Mouse (Mus musculus): ENCODE data around the gene Gm20388.
"Not testable (repeated sequence)": the region's sequence is repeated elsewhere in the genome, so short reads cannot be mapped to it uniquely, and the experiment has no call there.

The Gm20388 gene

GRCm38 (mm10) chr8:120665726-120666455 lies 755.2 kb downstream of the Gm20388 start:
- in situ Hi-C loops (cut with MboI, MseI) = loop anchor here (25.0 kb wide), 1 partner anchor 921 kb away; the partner anchor contains the start of genes Fbxo31 and Map1lc3b

- in situ Hi-C loops (cut with MboI, MseI) = loop anchor here (25.0 kb wide), 1 partner anchor 920 kb away; the partner anchor contains the start of genes Fbxo31 and Map1lc3b
Observed at GRCm38 (mm10) chr8:120666807-120667470, 756.3 kb downstream of the Gm20388 start.

- in situ Hi-C loops (cut with MboI, MseI) = loop anchor here (25.0 kb wide), 1 partner anchor 920 kb away; the partner anchor contains the start of genes Fbxo31 and Map1lc3b
Observed at GRCm38 (mm10) chr8:120667561-120668373, 757.1 kb downstream of the Gm20388 start, which contains the start of the genes Gm27021 and Cox4i1. Gene Gm27021, minus strand, starts transcription at chr8:120668079. Gene Cox4i1, plus strand, starts transcription at chr8:120668222.

GRCm38 (mm10) chr8:120668374-120668905 lies 757.8 kb downstream of the Gm20388 start, which contains the start of gene Emc8:
Gene Emc8, minus strand, starts transcription at chr8:120668573.
- in situ Hi-C loops (cut with MboI, MseI) = loop anchor here (25.0 kb wide), 1 partner anchor 919 kb away; the partner anchor contains the start of genes Fbxo31 and Map1lc3b

GRCm38 (mm10) chr8:120671775-120672174 lies 761.1 kb downstream of the Gm20388 start:
- in situ Hi-C loops (cut with MboI, MseI) = loop anchor here (25.0 kb wide), 1 partner anchor 916 kb away; the partner anchor contains the start of genes Fbxo31 and Map1lc3b

- in situ Hi-C loops (cut with MboI, MseI) = loop anchor here (25.0 kb wide), 1 partner anchor 915 kb away; the partner anchor contains the start of genes Fbxo31 and Map1lc3b
Observed at GRCm38 (mm10) chr8:120672626-120673229, 762.1 kb downstream of the Gm20388 start.

- in situ Hi-C loops (cut with MboI, MseI) = loop anchor here (25.0 kb wide), 1 partner anchor 914 kb away; the partner anchor contains the start of genes Fbxo31 and Map1lc3b
Observed at GRCm38 (mm10) chr8:120673298-120673697, 762.7 kb downstream of the Gm20388 start.

GRCm38 (mm10) chr8:120675718-120676117 lies 765.1 kb downstream of the Gm20388 start:
- in situ Hi-C loops (cut with MboI, MseI) = loop anchor here (5.0 kb wide), 2 partner anchors 122 to 417 kb away; no protein-coding TSS in a partner anchor

GRCm38 (mm10) chr8:120678447-120678846 lies 767.8 kb downstream of the Gm20388 start:
- in situ Hi-C loops (cut with MboI, MseI) = loop anchor here (5.0 kb wide), 2 partner anchors 119 to 414 kb away; no protein-coding TSS in a partner anchor

GRCm38 (mm10) chr8:120679629-120680387 lies 769.2 kb downstream of the Gm20388 start:
- in situ Hi-C loops (cut with MboI, MseI) = loop anchor here (5.0 kb wide), 2 partner anchors 117 to 412 kb away; no protein-coding TSS in a partner anchor

- in situ Hi-C loops (cut with MboI, MseI) = not testable (repeated sequence)
Observed at GRCm38 (mm10) chr8:120680405-120680804, 769.8 kb downstream of the Gm20388 start.

GRCm38 (mm10) chr8:120681113-120681512 lies 770.5 kb downstream of the Gm20388 start:
- in situ Hi-C loops (cut with MboI, MseI) = no loop called here

GRCm38 (mm10) chr8:120683602-120684001 lies 773.0 kb downstream of the Gm20388 start:
- in situ Hi-C loops (cut with MboI, MseI) = no loop called here

GRCm38 (mm10) chr8:120684082-120684481 lies 773.4 kb downstream of the Gm20388 start:
- in situ Hi-C loops (cut with MboI, MseI) = no loop called here

- in situ Hi-C loops (cut with MboI, MseI) = no loop called here
Observed at GRCm38 (mm10) chr8:120685097-120685496, 774.5 kb downstream of the Gm20388 start.

- in situ Hi-C loops (cut with MboI, MseI) = no loop called here
Observed at GRCm38 (mm10) chr8:120685591-120685990, 775.0 kb downstream of the Gm20388 start.

GRCm38 (mm10) chr8:120686051-120686450 lies 775.4 kb downstream of the Gm20388 start:
- in situ Hi-C loops (cut with MboI, MseI) = no loop called here

- in situ Hi-C loops (cut with MboI, MseI) = no loop called here
Observed at GRCm38 (mm10) chr8:120686576-120686975, 775.9 kb downstream of the Gm20388 start.

- in situ Hi-C loops (cut with MboI, MseI) = no loop called here
Observed at GRCm38 (mm10) chr8:120687786-120688185, 777.1 kb downstream of the Gm20388 start.

Data from T-helper 1 cell (primary cell).